Mouse (Mus musculus): Measurements from ENCODE around the gene Heatr6.

Heatr6 gene

GRCm38 (mm10) chr11:83753581-83754181 is at the start of gene Heatr6:
Heatr6 (plus strand) TSS chr11:83753696.
- DNase-seq (ENCODE audit: low spot score in 2 of 2) = peak; percentile 86 to 93

DNA sequence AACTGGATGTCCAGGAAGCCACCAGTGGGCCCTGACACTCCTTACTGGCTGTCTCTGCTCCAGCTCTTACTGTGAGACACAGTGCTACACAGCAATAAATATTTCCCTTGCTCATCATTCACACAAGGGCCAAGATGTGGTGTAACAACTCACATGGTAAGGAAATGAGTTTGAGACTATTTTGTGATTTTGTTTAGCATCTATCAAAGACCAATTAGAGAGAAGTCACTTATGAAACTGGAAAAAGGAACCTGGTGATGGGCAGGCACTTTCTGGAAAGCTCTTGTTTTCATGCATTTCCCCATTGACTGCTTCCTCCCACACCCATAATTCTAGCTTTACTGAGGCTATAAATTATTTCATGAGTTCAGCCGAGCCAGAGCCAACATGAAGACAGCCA is 49.8 kb upstream of the Heatr6 start, which contains the start of gene Wfdc17:
TSS of gene Wfdc17 (plus strand) at position 287 of the 400 bp plus-strand sequence.
- no peak for DNase-seq (ENCODE audit: low spot score in 2 of 2)

- no peak for DNase-seq (ENCODE audit: low spot score in 2 of 2)
Observed at GRCm38 (mm10) chr11:83708715-83709114, 44.8 kb upstream of the Heatr6 start, which contains the start of gene Wfdc18. Wfdc18 (plus strand) TSS chr11:83709015.

GRCm38 (mm10) chr11:83709683-83710082 is 43.8 kb upstream of the Heatr6 start:
- DNase-seq (ENCODE audit: low spot score in 2 of 2) = no peak

GRCm38 (mm10) chr11:83712671-83713070 is 40.8 kb upstream of the Heatr6 start:
- DNase-seq (ENCODE audit: low spot score in 2 of 2) = no peak

DNA sequence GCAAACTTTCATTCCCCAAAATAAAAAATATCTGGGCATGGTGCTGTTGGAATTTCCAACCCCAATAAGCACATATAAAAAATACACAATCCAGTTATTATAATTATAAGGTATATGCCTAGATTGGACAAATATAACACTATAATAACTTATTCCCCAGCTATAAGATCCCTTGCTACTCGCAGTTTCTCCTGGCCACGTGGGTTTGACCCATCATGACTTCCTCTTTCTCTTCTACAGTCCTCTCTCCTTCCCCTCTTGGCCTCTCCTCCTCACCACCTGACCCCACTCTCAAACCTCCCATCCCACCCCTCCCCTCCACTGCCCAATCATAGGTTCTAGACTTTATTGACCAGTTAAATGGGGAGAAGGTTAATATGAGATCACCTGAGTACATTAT is 39.6 kb upstream of the Heatr6 start:
- no peak for DNase-seq (ENCODE audit: low spot score in 2 of 2)

DNA sequence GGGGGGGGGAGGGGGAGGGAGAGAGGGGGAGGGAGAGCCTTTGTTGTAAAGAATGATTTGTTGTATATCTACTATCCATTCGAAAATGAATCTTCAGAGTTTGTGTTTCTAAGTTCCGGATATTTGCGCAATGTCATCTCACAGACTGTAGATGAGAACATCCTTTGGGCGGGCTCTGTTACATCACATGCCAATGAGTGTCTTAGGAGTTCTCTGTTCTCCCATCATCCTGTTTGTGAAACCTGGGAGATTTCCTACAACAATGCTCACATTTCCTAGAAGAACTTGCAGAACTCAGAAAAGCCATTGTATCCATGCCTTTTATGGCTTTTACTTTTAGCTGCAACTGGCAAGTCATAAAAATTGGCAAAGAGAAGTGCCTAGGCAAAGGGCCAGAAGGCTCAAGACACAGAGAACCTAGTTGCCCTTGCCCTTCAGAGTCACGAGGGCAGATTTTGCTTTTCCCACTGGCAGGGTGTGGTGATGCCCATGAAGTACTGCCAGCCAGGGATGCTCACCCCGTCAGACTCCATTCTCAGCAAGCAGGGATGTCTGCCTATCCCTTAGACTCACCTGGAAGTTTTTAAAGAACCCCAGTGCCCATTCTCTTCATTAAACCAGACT is 36.3 kb upstream of the Heatr6 start:
- no peak for DNase-seq (ENCODE audit: low spot score in 2 of 2)

DNA sequence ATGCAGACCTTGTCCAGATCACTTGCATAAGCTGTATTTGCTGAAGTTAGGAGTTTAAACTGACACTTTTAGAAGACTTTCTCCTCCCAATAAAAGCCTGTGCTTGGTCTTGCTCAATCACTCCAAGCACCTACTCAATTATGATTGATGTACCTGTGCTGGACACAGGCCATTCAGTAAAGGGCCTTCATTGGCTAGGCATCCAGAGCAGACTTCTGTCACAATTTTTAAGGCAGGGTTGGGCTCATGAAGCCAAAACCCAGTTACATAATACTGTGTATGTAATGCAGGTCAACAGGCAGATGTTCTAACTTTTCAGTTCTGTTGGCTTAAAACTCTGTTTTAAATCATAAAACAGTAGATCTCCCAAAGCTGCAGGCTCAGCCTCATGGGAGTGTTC is 32.7 kb upstream of the Heatr6 start:
- DNase-seq (ENCODE audit: low spot score in 2 of 2) = no peak

DNA sequence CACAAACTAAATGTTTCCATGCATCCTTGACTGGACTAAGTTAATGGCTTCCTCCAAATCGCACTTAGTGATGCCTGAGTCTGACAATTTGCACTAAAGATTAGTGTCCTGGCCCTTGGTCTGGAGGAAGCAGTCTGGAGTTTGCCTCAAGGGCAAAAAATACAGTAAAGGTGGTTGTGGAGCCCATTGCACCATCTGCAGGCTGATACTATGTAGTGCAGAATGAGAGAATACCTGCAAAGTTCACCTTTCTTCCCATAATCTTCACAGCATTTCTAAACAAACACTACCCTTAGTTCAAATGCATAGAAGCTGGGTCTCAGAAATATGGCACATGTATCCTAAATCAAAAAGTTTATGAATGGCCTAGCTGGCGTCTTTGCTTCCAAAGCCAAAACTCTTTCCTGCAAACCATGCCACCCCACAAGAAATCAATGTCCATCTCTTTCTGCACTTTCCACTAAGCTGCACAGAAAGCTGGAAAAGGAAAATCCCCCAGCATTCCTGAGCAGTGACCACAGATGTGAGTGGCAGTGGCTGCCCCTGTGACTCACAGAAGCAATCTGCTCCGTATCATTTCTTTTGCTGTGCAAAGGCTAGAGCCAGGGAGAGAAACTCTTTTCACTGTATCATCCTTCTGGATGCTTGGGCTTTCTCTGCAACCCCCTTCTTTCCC is 24.6 kb upstream of the Heatr6 start:
- DNase-seq (ENCODE audit: low spot score in 2 of 2) = no peak

GRCm38 (mm10) chr11:83731116-83731515 is 22.4 kb upstream of the Heatr6 start:
- DNase-seq (ENCODE audit: low spot score in 2 of 2) = no peak

- DNase-seq (ENCODE audit: low spot score in 2 of 2) = no peak
Observed at GRCm38 (mm10) chr11:83733071-83733640, 20.3 kb upstream of the Heatr6 start.

DNA sequence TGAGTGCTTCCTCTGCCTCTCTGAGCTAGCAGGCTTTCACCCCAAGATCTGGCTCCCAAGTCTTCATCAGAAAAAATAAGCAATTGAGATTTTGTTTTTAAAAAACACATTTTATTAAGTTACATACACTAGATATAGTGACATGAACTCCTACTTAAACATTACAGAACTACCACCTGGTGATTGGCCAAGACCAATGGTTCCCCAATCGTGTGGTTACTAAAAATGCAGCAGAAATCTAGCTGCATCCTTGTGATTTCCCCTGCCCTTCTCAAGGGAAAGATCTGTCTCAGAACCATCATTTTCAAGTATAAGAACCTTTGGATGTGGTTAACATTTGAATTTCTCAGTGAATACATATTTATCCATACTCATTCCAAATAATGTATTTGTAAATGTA is 19.3 kb upstream of the Heatr6 start:
- DNase-seq (ENCODE audit: low spot score in 2 of 2) = no peak

DNA sequence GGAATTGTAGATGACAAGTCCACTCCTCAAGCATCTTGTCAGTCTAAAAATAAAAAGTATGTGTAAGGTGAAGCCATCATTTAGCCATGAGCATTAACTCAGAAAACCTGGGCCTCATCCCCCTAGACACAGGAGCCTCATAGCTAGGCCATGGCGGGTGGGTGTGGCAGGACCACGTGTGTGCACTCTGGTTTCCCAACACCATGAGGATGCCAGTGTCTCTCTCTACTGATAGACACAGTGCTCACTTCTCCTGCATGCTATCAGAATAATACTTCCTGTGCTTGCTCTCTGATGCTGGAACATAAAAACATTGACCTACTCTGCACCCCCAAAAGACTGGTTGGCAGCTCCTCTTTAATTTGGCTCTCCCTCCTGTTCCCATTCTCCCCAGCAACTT is 17.6 kb upstream of the Heatr6 start:
- DNase-seq (ENCODE audit: low spot score in 2 of 2) = no peak

- DNase-seq (ENCODE audit: low spot score in 2 of 2) = no peak
Observed at GRCm38 (mm10) chr11:83737109-83737558, 16.4 kb upstream of the Heatr6 start.

DNA sequence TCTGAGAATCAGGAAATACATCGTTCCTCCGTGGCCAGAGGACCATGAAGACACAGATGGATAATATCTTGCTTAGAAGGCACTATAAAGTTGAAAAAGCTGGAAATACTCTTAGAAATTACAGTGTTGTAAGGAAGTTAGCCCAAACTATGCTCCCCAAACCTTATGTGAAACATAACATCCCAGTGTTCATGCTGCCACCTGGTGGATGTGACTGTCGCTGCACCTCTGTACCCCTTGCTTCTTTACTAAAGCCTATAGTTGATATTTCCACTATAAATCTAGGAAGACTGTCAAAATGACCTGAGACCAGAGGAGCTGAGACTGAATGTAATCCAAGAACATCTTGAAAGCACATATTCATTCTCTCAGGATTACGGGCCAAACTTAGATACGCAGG is 14.3 kb upstream of the Heatr6 start:
- peak; percentile 39 to 83 for DNase-seq (ENCODE audit: low spot score in 2 of 2)

- DNase-seq (ENCODE audit: low spot score in 2 of 2) = no peak
Observed at GRCm38 (mm10) chr11:83740443-83740991, 13.0 kb upstream of the Heatr6 start.

DNA sequence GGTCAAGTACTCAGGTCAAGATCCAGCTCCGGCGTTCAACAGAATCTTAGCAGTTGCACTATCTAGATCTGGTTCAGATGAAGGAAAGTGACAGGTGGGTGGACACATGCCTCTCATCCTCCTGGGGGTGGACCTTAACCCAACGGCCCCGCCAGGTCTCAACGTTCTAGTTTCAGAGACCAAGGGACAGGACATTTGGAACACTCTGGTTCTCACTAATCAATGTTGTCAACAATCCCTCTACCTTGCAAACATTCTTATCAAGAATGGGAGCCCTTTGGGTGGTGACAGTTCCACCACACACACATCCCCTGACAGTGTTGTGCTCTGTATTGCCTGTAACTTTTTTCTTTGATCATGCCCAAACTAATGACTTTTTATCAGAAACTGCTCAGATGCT is 11.7 kb upstream of the Heatr6 start:
- no peak for DNase-seq (ENCODE audit: low spot score in 2 of 2)

GRCm38 (mm10) chr11:83742731-83743355 is 10.7 kb upstream of the Heatr6 start:
- no peak for DNase-seq (ENCODE audit: low spot score in 2 of 2)

- no peak for DNase-seq (ENCODE audit: low spot score in 2 of 2)
Observed at GRCm38 (mm10) chr11:83743525-83743924, 10.0 kb upstream of the Heatr6 start.

GRCm38 (mm10) chr11:83746152-83746551 is 7.3 kb upstream of the Heatr6 start:
- no peak for DNase-seq (ENCODE audit: low spot score in 2 of 2)

- DNase-seq (ENCODE audit: low spot score in 2 of 2) = no peak
Observed at GRCm38 (mm10) chr11:83746681-83747080, 6.8 kb upstream of the Heatr6 start, which contains the start of gene Wfdc21. Wfdc21 (plus strand) TSS chr11:83746940.

Data from urinary bladder, postnatal 4 days (tissue).